In the genomic region with DNA sequence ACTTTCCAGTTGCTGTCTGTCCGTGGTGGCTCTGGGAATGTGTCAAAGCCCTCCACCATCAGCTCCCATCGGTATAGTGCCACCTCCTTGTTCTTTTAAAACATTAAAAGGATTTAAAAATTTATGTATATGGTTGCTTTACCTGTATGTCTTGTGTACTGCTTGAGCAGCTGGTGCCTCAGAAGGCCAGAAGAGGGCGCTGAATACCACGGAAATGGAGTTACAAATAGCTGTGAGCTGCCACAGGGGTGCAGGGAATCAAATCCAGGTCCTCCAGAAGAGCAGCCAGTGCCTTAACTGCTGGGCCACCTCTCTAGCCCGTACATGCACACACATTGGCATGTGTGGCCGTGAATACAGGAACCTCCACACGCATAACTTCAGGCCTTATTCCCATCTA, we compare ENCODE assay signal across 22 mouse cellular contexts. TPM values are rescaled to one million over a fixed set of nuclear protein-coding genes. Genes with fewer than 3 reads are reported as not detected.
DNase-seq lines count a peak whose midpoint lies in the region; ATAC-seq and TF ChIP-seq lines count a peak whose summit lies in the region.
"Had no signal": no experiment of that assay in that cellular context is flagged by ENCODE, and none has a peak within 500 bp of the region (broad histone marks: within the 10 kb centered on the region; RNA-seq: fewer than 3 reads in every experiment).

No protein-coding gene starts in this region.

- no peak overlapping the region for H3K4me3 ChIP-seq in hindbrain, postnatal 0 days (ENCODE audit: low read length)
- no peak overlapping the region for H3K4me3 ChIP-seq in hindbrain, embryonic 10.5 days
- H3K4me3 ChIP-seq in midbrain, postnatal 0 days (ENCODE audit: low read depth, low read length) = no peak overlapping the region
- H3K4me3 ChIP-seq in midbrain, embryonic 16.5 days (ENCODE audit: low read depth, low read length) = no peak overlapping the region
- H3K4me3 ChIP-seq: embryonic facial prominence, embryonic 15.5 days; forebrain, embryonic 10.5 days; limb, embryonic 10.5 days; lung, embryonic 15.5 days; midbrain, embryonic 12.5 days; neural tube, embryonic 13.5 days had no signal

- H3K36me3 ChIP-seq in hindbrain, postnatal 0 days (ENCODE audit: insufficient read depth, low read length) = peaks cover 75% of the 10 kb centered on the region
- peaks cover 100% of the 10 kb centered on the region for H3K36me3 ChIP-seq in hindbrain, embryonic 10.5 days
- H3K36me3 ChIP-seq in midbrain, postnatal 0 days (ENCODE audit: insufficient read depth, low read length) = peaks cover 58% of the 10 kb centered on the region
- peaks cover 39% of the 10 kb centered on the region for H3K36me3 ChIP-seq in midbrain, embryonic 16.5 days (ENCODE audit: control insufficient read depth, insufficient read depth, low read length)

- WGBS in hindbrain, postnatal 0 days = 90% methylated on average over 7 of the region's 7 CpGs
- 92% methylated on average over 7 of the region's 7 CpGs for WGBS in hindbrain, embryonic 10.5 days
- 90% methylated on average over 7 of the region's 7 CpGs for WGBS in midbrain, postnatal 0 days
- 94% methylated on average over 7 of the region's 7 CpGs for WGBS in midbrain, embryonic 16.5 days

- no peak overlapping the region for H3K4me2 ChIP-seq in hindbrain, postnatal 0 days (ENCODE audit: low read depth, low read length)
- no peak overlapping the region for H3K4me2 ChIP-seq in midbrain, postnatal 0 days (ENCODE audit: low read depth, low read length, poor library complexity, severe bottlenecking)
- H3K4me2 ChIP-seq in midbrain, embryonic 16.5 days (ENCODE audit: low read length) = no peak overlapping the region
- H3K4me2 ChIP-seq: embryonic facial prominence, embryonic 15.5 days; liver, embryonic 11.5 days; lung, embryonic 15.5 days; midbrain, embryonic 12.5 days; neural tube, embryonic 13.5 days had no signal

- peak; percentile 25; the same call in 1 of the 2 replicates for TF ChIP-seq CTCF in hindbrain, postnatal 0 days (IDR thresholded peaks at IDR 0.05; ENCODE audit: low read depth)
- TF ChIP-seq CTCF in midbrain, postnatal 0 days (IDR thresholded peaks at IDR 0.05) = peak; percentile 15; the same call in 1 of the 2 replicates

- H3K4me1 ChIP-seq in hindbrain, postnatal 0 days (ENCODE audit: insufficient read depth, low read length) = no peaks in the 10 kb centered on the region
- no peaks in the 10 kb centered on the region for H3K4me1 ChIP-seq in hindbrain, embryonic 10.5 days (replicated peaks)
- H3K4me1 ChIP-seq in midbrain, postnatal 0 days (ENCODE audit: insufficient read depth, low read length) = no peaks in the 10 kb centered on the region
- H3K4me1 ChIP-seq in midbrain, embryonic 16.5 days (ENCODE audit: control insufficient read depth, insufficient read depth, low read length) = no peaks in the 10 kb centered on the region
- H3K4me1 ChIP-seq: embryonic facial prominence, embryonic 15.5 days; forebrain, embryonic 10.5 days; limb, embryonic 10.5 days; lung, embryonic 15.5 days; midbrain, embryonic 12.5 days; neural tube, embryonic 13.5 days had no signal

- no peak for ATAC-seq in hindbrain, postnatal 0 days
- no peak for ATAC-seq in midbrain, postnatal 0 days (ENCODE audit: low FRiP score)
- no peak for ATAC-seq in midbrain, embryonic 16.5 days

- H3K27ac ChIP-seq in hindbrain, postnatal 0 days = no peak overlapping the region
- H3K27ac ChIP-seq in hindbrain, embryonic 10.5 days = no peak overlapping the region
- H3K27ac ChIP-seq in midbrain, postnatal 0 days (ENCODE audit: low read depth, low read length) = no peak overlapping the region
- no peak overlapping the region for H3K27ac ChIP-seq in midbrain, embryonic 16.5 days (ENCODE audit: low read length)
- H3K27ac ChIP-seq: embryonic facial prominence, embryonic 15.5 days; forebrain, embryonic 10.5 days; limb, embryonic 10.5 days; lung, embryonic 15.5 days; midbrain, embryonic 12.5 days; neural tube, embryonic 13.5 days had no signal

- H3K9me3 ChIP-seq in hindbrain, postnatal 0 days (ENCODE audit: low read length) = no peaks in the 10 kb centered on the region
- peaks cover 5% of the 10 kb centered on the region for H3K9me3 ChIP-seq in hindbrain, embryonic 10.5 days
- no peaks in the 10 kb centered on the region for H3K9me3 ChIP-seq in midbrain, postnatal 0 days (ENCODE audit: low read length)
- no peaks in the 10 kb centered on the region for H3K9me3 ChIP-seq in midbrain, embryonic 16.5 days (replicated peaks; ENCODE audit: control insufficient read depth, low read length, poor library complexity, severe bottlenecking)
- H3K9me3 ChIP-seq: embryonic facial prominence, embryonic 15.5 days; limb, embryonic 10.5 days; lung, embryonic 15.5 days; midbrain, embryonic 12.5 days had no signal

- H3K9ac ChIP-seq in hindbrain, postnatal 0 days (replicated peaks; ENCODE audit: low read length) = no peak overlapping the region
- no peak overlapping the region for H3K9ac ChIP-seq in midbrain, postnatal 0 days (replicated peaks; ENCODE audit: low read length, poor library complexity, severe bottlenecking)
- no peak overlapping the region for H3K9ac ChIP-seq in midbrain, embryonic 16.5 days (ENCODE audit: low read depth, low read length)
- H3K9ac ChIP-seq: embryonic facial prominence, embryonic 15.5 days; lung, embryonic 15.5 days; midbrain, embryonic 12.5 days; neural tube, embryonic 13.5 days had no signal

- DNase-seq in hindbrain, postnatal 0 days (ENCODE audit: low spot score) = no peak
- no peak for DNase-seq in hindbrain, embryonic 10.5 days (ENCODE audit: low spot score)
- no peak for DNase-seq in midbrain, postnatal 0 days (ENCODE audit: low spot score)
- DNase-seq in ZHBTc4 (ENCODE audit: low read depth, low spot score) = peak; percentile 46
- no peak for DNase-seq in cerebellum, postnatal 10 days
- no peak for DNase-seq in frontal cortex, postnatal 25 days (ENCODE audit: low spot score in 2 of 2)
- DNase-seq: adrenal gland, adult 8-10 months; cerebellum, adult 9-11 months; embryo, embryonic 11 days; gastrocnemius, postnatal 14 days; kidney, adult 8-10 months; kidney, postnatal 14 days; right cerebral cortex, adult 18-20 months; thymus, postnatal 36 days had no signal

- no peaks in the 10 kb centered on the region for H3K27me3 ChIP-seq in hindbrain, postnatal 0 days (ENCODE audit: insufficient read depth, low read length)
- H3K27me3 ChIP-seq in hindbrain, embryonic 10.5 days (ENCODE audit: insufficient read depth, poor library complexity, severe bottlenecking) = no peaks in the 10 kb centered on the region
- H3K27me3 ChIP-seq in midbrain, postnatal 0 days (ENCODE audit: insufficient read depth, low read length) = no peaks in the 10 kb centered on the region
- H3K27me3 ChIP-seq in midbrain, embryonic 16.5 days (ENCODE audit: control insufficient read depth, insufficient read depth, low read depth, low read length) = no peaks in the 10 kb centered on the region
- H3K27me3 ChIP-seq: embryonic facial prominence, embryonic 15.5 days; lung, embryonic 15.5 days; midbrain, embryonic 12.5 days; neural tube, embryonic 13.5 days had no signal

RNA-seq across cellular contexts. Expression of a gene that starts 25.5 kb away (rescaled TPM):
- 6.6 and 7.3 TPM in 2 replicates for total RNA-seq in hindbrain, postnatal 0 days (2014; rRNA removed)
- 6.1 and 6.9 TPM in 2 replicates for polyA plus RNA-seq in hindbrain, postnatal 0 days (2015; fragmentation: Nextera tagmentation; extraction: Ambion mirVana)
- polyA plus RNA-seq in hindbrain, embryonic 10.5 days (2016; fragmentation: Nextera tagmentation; extraction: Ambion mirVana) = 8.0 and 9.1 TPM in 2 replicates
- 7.6 and 11.2 TPM in 2 replicates for total RNA-seq in midbrain, postnatal 0 days (2014; rRNA removed)
- polyA plus RNA-seq in midbrain, postnatal 0 days (2015; fragmentation: Nextera tagmentation; extraction: Ambion mirVana) = 6.4 and 8.0 TPM in 2 replicates
- 14.2 and 14.4 TPM in 2 replicates for polyA plus RNA-seq in midbrain, embryonic 16.5 days (2015; fragmentation: Nextera tagmentation; extraction: Ambion mirVana)

RNA-seq across cellular contexts. Expression of a gene that starts 28.8 kb away (rescaled TPM):
- 21.1 and 27.2 TPM in 2 replicates for total RNA-seq in hindbrain, postnatal 0 days (2014; rRNA removed)
- polyA plus RNA-seq in hindbrain, postnatal 0 days (2015; fragmentation: Nextera tagmentation; extraction: Ambion mirVana) = 14.3 and 15.1 TPM in 2 replicates
- 35.8 and 36.8 TPM in 2 replicates for polyA plus RNA-seq in hindbrain, embryonic 10.5 days (2016; fragmentation: Nextera tagmentation; extraction: Ambion mirVana)
- 20.2 and 30.4 TPM in 2 replicates for total RNA-seq in midbrain, postnatal 0 days (2014; rRNA removed)
- polyA plus RNA-seq in midbrain, postnatal 0 days (2015; fragmentation: Nextera tagmentation; extraction: Ambion mirVana) = 13.3 and 14.7 TPM in 2 replicates
- polyA plus RNA-seq in midbrain, embryonic 16.5 days (2015; fragmentation: Nextera tagmentation; extraction: Ambion mirVana) = 13.4 TPM in 2 replicates

RNA-seq across cellular contexts. Expression of a gene that starts 43.6 kb away (rescaled TPM):
- total RNA-seq in hindbrain, postnatal 0 days (2014; rRNA removed) = 0.29 and 0.31 TPM in 2 replicates
- 0.13 and 0.23 TPM in 2 replicates for polyA plus RNA-seq in hindbrain, postnatal 0 days (2015; fragmentation: Nextera tagmentation; extraction: Ambion mirVana)
- polyA plus RNA-seq in hindbrain, embryonic 10.5 days (2016; fragmentation: Nextera tagmentation; extraction: Ambion mirVana) = 0.17 TPM in 1 of 2 replicates, not detected in the other
- total RNA-seq in midbrain, postnatal 0 days (2014; rRNA removed) = 0.27 TPM in 1 of 2 replicates, not detected in the other
- polyA plus RNA-seq in midbrain, postnatal 0 days (2015; fragmentation: Nextera tagmentation; extraction: Ambion mirVana) = 0.07 and 0.11 TPM in 2 replicates
- 0.09 and 0.34 TPM in 2 replicates for polyA plus RNA-seq in midbrain, embryonic 16.5 days (2015; fragmentation: Nextera tagmentation; extraction: Ambion mirVana)
- polyA plus RNA-seq: limb, embryonic 10.5 days had no signal

RNA-seq across cellular contexts. Expression of a gene that starts 46.8 kb away (rescaled TPM):
- total RNA-seq in hindbrain, postnatal 0 days (2014; rRNA removed) = 406 and 413 TPM in 2 replicates
- 512 and 537 TPM in 2 replicates for polyA plus RNA-seq in hindbrain, postnatal 0 days (2015; fragmentation: Nextera tagmentation; extraction: Ambion mirVana)
- 110 and 138 TPM in 2 replicates for polyA plus RNA-seq in hindbrain, embryonic 10.5 days (2016; fragmentation: Nextera tagmentation; extraction: Ambion mirVana)
- total RNA-seq in midbrain, postnatal 0 days (2014; rRNA removed) = 465 and 467 TPM in 2 replicates
- polyA plus RNA-seq in midbrain, postnatal 0 days (2015; fragmentation: Nextera tagmentation; extraction: Ambion mirVana) = 588 and 631 TPM in 2 replicates
- 557 and 614 TPM in 2 replicates for polyA plus RNA-seq in midbrain, embryonic 16.5 days (2015; fragmentation: Nextera tagmentation; extraction: Ambion mirVana)

RNA-seq across cellular contexts. Expression of a gene that starts 47.9 kb away (rescaled TPM):
- 35.5 and 37.5 TPM in 2 replicates for total RNA-seq in hindbrain, postnatal 0 days (2014; rRNA removed)
- 21.2 and 22.9 TPM in 2 replicates for polyA plus RNA-seq in hindbrain, postnatal 0 days (2015; fragmentation: Nextera tagmentation; extraction: Ambion mirVana)
- polyA plus RNA-seq in hindbrain, embryonic 10.5 days (2016; fragmentation: Nextera tagmentation; extraction: Ambion mirVana) = 13.4 and 16.1 TPM in 2 replicates
- 38.0 and 39.8 TPM in 2 replicates for total RNA-seq in midbrain, postnatal 0 days (2014; rRNA removed)
- polyA plus RNA-seq in midbrain, postnatal 0 days (2015; fragmentation: Nextera tagmentation; extraction: Ambion mirVana) = 22.7 and 24.0 TPM in 2 replicates
- 17.9 and 18.3 TPM in 2 replicates for polyA plus RNA-seq in midbrain, embryonic 16.5 days (2015; fragmentation: Nextera tagmentation; extraction: Ambion mirVana)
